Mouse (Mus musculus) heart, embryonic 12.5 days (tissue): Measurements from ENCODE around the gene Add3. TPM values are rescaled to one million over a fixed set of nuclear protein-coding genes. Genes with fewer than 3 reads are reported as not detected.

Experiments
- ATAC-seq: fragments of 200-750 bp; cut with Nextera tagmentation; 2 replicates; pipeline ENCODE4 v1.8.0; 2017; ENCODE audit warnings: moderate TSS enrichment, moderate library complexity; ENCODE audit not compliant: insufficient number of reproducible peaks, low FRiP score
- H3K27ac ChIP-seq: fragments of 300-500 bp; sonication (generic); 2 replicates; pipeline ENCODE4 v1.5.1; 2016; ENCODE audit warnings: mild to moderate bottlenecking, moderate library complexity; ENCODE audit not compliant: poor library complexity, severe bottlenecking
- H3K27me3 ChIP-seq: fragments of 300-500 bp; sonication (generic); replicated peaks from 2 replicates; pipeline ENCODE4 v1.6.1; 2016; ENCODE audit warnings: mild to moderate bottlenecking, moderate library complexity
- H3K36me3 ChIP-seq: fragments of 300-500 bp; sonication (generic); 2 replicates; pipeline ENCODE4 v1.6.1; 2016; ENCODE audit warnings: mild to moderate bottlenecking, moderate library complexity
- H3K4me1 ChIP-seq: fragments of 300-500 bp; sonication (generic); replicated peaks from 2 replicates; pipeline ENCODE4 v1.6.1; 2016; ENCODE audit warnings: mild to moderate bottlenecking
- H3K4me2 ChIP-seq: fragments of 300-500 bp; sonication (generic); 2 replicates; pipeline ENCODE4 v1.6.1; 2016; ENCODE audit warnings: mild to moderate bottlenecking, moderate library complexity
- H3K4me3 ChIP-seq: fragments of 300-500 bp; sonication (generic); 2 replicates; pipeline ENCODE4 v1.5.1; 2016; ENCODE audit warnings: mild to moderate bottlenecking
- H3K9ac ChIP-seq: fragments of 300-500 bp; sonication (generic); 2 replicates; pipeline ENCODE4 v1.6.1; 2016; ENCODE audit warnings: mild to moderate bottlenecking, moderate library complexity
- H3K9me3 ChIP-seq: fragments of 300-500 bp; sonication (generic); replicated peaks from 2 replicates; pipeline ENCODE4 v1.6.1; 2016; ENCODE audit warnings: mild to moderate bottlenecking, moderate library complexity
- WGBS: fragments of 180-500 bp; shearing (Covaris S2); methylation state at CpG from one replicate; pipeline ENCODE4 v1.1.7; 2016; 5-methylcytosine and 5-hydroxymethylcytosine counted together
- polyA plus RNA-seq: library from polyadenylated mRNA; unstranded; fragments of >200 nt; fragmentation: Nextera tagmentation; extraction: Ambion mirVana; gene quantifications from 2 replicates; pipeline ENCODE4 v1.2.1, GENCODE M21; 2016

The Add3 gene
- polyA plus RNA-seq, 1 experiment from 2014 or later = 154 TPM

- Histone ChIP-seq H3K9ac (no peak overlapping the region), H3K4me2 (no peak overlapping the region), H3K9me3 (no peaks in the 10 kb centered on the region), H3K27ac (peak overlapping the region; percentile 22), H3K4me3 (no peak overlapping the region), H3K4me1 (peaks cover 55% of the 10 kb centered on the region), H3K27me3 (no peaks in the 10 kb centered on the region), H3K36me3 (peaks cover 12% of the 10 kb centered on the region)
- ATAC-seq = no peak
- 49% methylated on average over 7 of the region's 7 CpGs for WGBS
Observed at GRCm38 (mm10) chr19:53197766-53198165, 57.5 kb downstream of the Add3 start.

DNA sequence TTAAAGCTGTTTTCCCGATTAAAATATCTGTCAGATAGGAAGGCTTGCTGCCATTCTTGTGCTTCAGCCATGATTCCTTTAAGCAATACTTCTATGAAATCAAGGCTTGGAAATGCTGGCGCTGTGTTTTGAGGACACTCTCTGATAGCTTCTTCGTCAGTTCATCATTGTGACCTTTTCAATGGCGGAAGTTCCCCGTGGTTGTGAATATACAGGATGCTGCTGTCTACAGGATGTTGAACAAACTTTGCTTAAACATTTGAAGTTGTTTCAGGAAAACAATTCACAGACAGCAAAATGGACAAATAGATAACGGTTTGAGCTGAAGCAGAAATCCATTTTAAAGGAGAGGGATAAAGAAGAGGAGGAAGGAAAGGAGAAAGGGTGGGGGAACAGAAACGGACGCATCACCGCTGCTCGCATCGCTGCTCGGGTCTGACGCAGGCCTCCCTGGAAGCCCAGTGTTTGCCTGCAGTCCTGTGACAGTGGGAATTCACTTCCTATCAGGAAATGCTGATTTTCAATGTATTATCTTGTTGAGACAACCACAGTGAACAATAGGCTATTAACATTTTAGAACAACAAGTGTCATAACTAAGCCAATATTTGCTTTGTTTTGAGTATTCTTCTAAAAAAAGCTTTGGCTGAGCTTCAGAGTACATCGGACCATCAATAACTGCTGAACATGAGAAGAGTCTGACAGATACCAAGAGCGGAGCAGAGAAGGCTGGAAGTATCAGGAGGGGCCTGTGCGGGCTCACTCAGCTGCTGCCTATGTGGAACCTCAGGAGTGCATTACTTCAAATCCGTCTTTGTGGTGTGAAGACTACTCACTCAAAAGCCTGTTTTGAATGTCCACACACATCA, 58.7 kb downstream of the Add3 start:
- Histone ChIP-seq H3K4me1 (peaks cover 45% of the 10 kb centered on the region), H3K4me3 (no peak overlapping the region), H3K4me2 (no peak overlapping the region), H3K9ac (no peak overlapping the region), H3K9me3 (no peaks in the 10 kb centered on the region), H3K27me3 (no peaks in the 10 kb centered on the region), H3K36me3 (peaks cover 15% of the 10 kb centered on the region), H3K27ac (peak overlapping the region; percentile 22)
- 0 out of 2 replicates have a peak, but pooled peaks have one; percentile 40 for ATAC-seq
- WGBS = 68% methylated on average over 17 of the region's 17 CpGs

GRCm38 (mm10) chr19:53199711-53200110, 59.5 kb downstream of the Add3 start:
- H3K27me3 ChIP-seq = no peaks in the 10 kb centered on the region
- peaks cover 37% of the 10 kb centered on the region for H3K4me1 ChIP-seq
- H3K9me3 ChIP-seq = no peaks in the 10 kb centered on the region
- no peak overlapping the region for H3K9ac ChIP-seq
- WGBS = 90% methylated on average over 9 of the region's 9 CpGs
- H3K4me3 ChIP-seq = no peak overlapping the region
- no peak overlapping the region for H3K27ac ChIP-seq
- ATAC-seq = no peak
- H3K36me3 ChIP-seq = peaks cover 15% of the 10 kb centered on the region
- no peak overlapping the region for H3K4me2 ChIP-seq

DNA sequence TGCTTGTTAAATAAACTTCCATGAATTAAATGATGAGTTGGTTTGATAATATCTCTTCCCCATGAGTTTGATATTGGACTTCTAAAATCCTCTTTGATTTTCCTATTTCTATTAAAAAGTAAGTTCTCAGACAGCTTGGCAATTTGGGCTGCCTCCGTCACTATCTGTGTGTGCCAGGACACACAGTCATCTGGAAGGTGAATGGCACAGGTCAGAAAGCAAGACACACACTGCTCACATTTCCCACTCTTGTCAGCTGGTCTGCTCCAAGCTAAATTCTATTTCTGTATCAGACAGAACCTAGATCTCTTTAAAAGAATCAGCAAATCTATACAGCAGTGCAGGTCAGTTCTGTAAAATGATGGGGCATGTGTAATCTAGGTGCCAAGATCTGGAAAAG, 61.9 kb downstream of the Add3 start:
- Histone ChIP-seq H3K9me3 (no peaks in the 10 kb centered on the region), H3K4me3 (no peak overlapping the region), H3K4me1 (peaks cover 28% of the 10 kb centered on the region), H3K36me3 (peaks cover 12% of the 10 kb centered on the region), H3K27me3 (no peaks in the 10 kb centered on the region), H3K4me2 (no peak overlapping the region), H3K27ac (no peak overlapping the region), H3K9ac (no peak overlapping the region)
- ATAC-seq = no peak
- WGBS = 77% methylated on average over 1 of the region's 1 CpGs

DNA sequence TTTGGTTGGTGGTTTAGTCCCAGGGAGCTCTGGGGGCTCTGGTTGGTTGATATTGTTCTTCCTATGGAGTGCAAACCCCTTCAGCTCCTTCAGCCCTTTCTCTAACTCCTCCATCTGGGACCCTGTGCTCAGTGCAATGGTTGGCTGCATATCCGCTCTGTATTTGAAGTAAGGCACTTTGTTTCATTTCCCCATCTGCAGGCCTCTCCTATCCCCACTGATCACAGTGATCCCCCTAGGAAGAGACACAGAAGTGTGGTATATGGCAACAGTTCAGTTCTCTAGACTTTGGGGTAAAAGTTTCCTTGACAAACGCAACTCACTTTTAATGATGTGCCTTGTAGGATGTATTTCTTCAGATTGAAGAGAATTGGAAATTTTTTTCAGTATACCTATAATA, 66.7 kb downstream of the Add3 start:
- Histone ChIP-seq H3K4me1 (peaks cover 30% of the 10 kb centered on the region), H3K4me2 (no peak overlapping the region), H3K27me3 (no peaks in the 10 kb centered on the region), H3K4me3 (no peak overlapping the region), H3K27ac (no peak overlapping the region), H3K9me3 (no peaks in the 10 kb centered on the region), H3K9ac (no peak overlapping the region), H3K36me3 (peaks cover 3% of the 10 kb centered on the region; the same call in 1 of the 2 replicates)
- ATAC-seq = no peak
- 91% methylated on average over 2 of the region's 2 CpGs for whole genome bisulfite sequencing

- Histone ChIP-seq H3K27me3 (no peaks in the 10 kb centered on the region), H3K9me3 (no peaks in the 10 kb centered on the region), H3K36me3 (no peaks in the 10 kb centered on the region), H3K4me2 (no peak overlapping the region), H3K9ac (no peak overlapping the region), H3K4me1 (peaks cover 42% of the 10 kb centered on the region), H3K27ac (no peak overlapping the region), H3K4me3 (no peak overlapping the region)
- 81% methylated on average over 7 of the region's 7 CpGs for WGBS
- ATAC-seq = no peak
Observed at GRCm38 (mm10) chr19:53208830-53209229, 68.6 kb downstream of the Add3 start.

DNA sequence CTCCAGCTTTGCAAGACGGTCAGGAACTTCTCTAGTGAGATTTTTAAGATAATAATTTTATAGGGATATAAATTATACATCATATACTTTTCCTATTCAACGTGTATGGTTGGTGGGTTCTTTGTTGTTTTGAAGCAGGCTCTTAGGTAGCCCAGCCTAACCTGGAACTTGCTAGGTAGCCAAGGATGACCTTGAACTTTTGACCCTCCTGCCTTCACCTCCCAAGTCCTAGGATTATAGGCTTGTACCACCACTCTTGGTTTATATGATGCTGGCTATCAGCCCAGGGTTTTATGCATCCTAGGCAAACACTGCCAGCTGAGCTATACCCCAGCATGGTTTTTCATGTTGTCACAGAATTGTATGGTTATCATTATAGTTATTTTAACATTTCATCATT, 70.0 kb downstream of the Add3 start:
- Histone ChIP-seq H3K27me3 (no peaks in the 10 kb centered on the region), H3K9me3 (no peaks in the 10 kb centered on the region), H3K4me1 (peaks cover 57% of the 10 kb centered on the region), H3K9ac (no peak overlapping the region), H3K4me3 (no peak overlapping the region), H3K36me3 (no peaks in the 10 kb centered on the region), H3K4me2 (no peak overlapping the region), H3K27ac (no peak overlapping the region)
- 66% methylated on average over 2 of the region's 2 CpGs for whole genome bisulfite sequencing
- no peak for ATAC-seq

DNA sequence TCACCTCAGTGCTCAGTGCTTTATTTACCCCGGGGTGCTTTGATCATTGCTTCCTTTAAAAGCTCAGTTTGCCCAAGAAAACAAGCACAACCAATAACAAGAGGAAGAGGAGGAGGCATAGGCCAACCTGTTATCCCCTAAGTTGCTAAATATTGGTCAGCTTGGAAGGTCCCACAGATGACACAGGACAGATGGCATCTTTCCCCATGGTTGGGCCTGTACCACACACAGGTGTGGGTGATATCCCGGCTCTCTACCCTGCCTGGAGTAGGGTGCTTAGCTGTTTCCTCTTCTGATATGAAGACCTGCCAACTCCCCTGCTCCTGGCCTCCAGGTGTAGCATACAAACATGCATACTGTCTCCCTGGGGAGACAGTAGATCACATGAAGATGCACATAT, 75.1 kb downstream of the Add3 start:
- H3K4me1 ChIP-seq = peaks cover 65% of the 10 kb centered on the region
- H3K4me2 ChIP-seq = no peak overlapping the region
- H3K9me3 ChIP-seq = no peaks in the 10 kb centered on the region
- no peak overlapping the region for H3K27ac ChIP-seq
- 78% methylated on average over 2 of the region's 2 CpGs for WGBS
- peaks cover 24% of the 10 kb centered on the region for H3K36me3 ChIP-seq
- H3K9ac ChIP-seq = no peak overlapping the region
- ATAC-seq = no peak
- H3K27me3 ChIP-seq = no peaks in the 10 kb centered on the region
- H3K4me3 ChIP-seq = no peak overlapping the region

DNA sequence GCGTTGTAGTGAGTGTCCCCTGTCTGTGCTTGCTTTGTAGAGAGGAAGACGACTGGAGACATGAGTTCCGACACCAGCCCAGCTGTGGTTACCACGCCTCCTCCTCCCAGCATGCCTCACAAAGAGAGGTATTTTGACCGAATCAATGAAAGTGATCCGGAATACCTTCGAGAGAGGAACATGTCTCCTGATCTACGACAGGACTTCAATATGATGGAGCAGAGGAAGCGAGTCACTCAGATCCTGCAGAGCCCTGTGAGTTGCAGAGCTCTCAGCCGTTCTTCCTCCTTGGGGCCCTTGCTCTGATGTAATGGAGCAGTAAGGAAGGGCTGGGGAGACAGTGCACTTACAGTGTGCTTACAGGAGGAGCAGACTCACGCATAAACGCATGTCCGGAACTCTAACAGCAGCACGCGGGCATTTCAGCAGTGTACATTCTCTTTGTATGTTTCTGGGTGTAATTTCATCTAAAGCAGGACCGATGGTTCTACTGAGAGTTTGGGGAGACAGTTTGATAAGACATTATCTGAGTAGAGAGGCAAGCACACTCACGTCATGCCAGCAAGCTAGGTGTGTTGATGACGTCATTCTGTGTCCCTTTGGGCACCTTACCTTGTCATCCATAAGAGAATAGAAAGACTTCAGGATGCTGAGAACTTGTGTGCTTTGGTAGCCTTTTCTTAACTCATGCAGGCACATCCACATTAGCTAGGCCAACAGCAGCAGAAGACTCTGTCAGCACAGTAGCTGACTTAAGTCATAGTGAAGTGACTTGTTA, 76.7 kb downstream of the Add3 start:
- H3K4me3 ChIP-seq = no peak overlapping the region
- no peaks in the 10 kb centered on the region for H3K27me3 ChIP-seq
- H3K9me3 ChIP-seq = no peaks in the 10 kb centered on the region
- peaks cover 53% of the 10 kb centered on the region for H3K4me1 ChIP-seq
- WGBS = 72% methylated on average over 18 of the region's 18 CpGs
- no peak overlapping the region for H3K4me2 ChIP-seq
- H3K9ac ChIP-seq = no peak overlapping the region
- peaks cover 31% of the 10 kb centered on the region for H3K36me3 ChIP-seq
- ATAC-seq = no peak
- H3K27ac ChIP-seq = peak overlapping the region; percentile 68; the same call in 1 of the 2 replicates

- 51% methylated on average over 8 of the region's 8 CpGs for WGBS
- H3K4me3 ChIP-seq = no peak overlapping the region
- H3K9me3 ChIP-seq = no peaks in the 10 kb centered on the region
- H3K9ac ChIP-seq = peak overlapping the region; percentile 55
- H3K36me3 ChIP-seq = peaks cover 31% of the 10 kb centered on the region
- H3K4me1 ChIP-seq = peaks cover 50% of the 10 kb centered on the region
- ATAC-seq = no peak
- H3K4me2 ChIP-seq = no peak overlapping the region
- H3K27ac ChIP-seq = peak overlapping the region; percentile 68
- no peaks in the 10 kb centered on the region for H3K27me3 ChIP-seq
Observed at GRCm38 (mm10) chr19:53217837-53218236, 77.6 kb downstream of the Add3 start.

- Histone ChIP-seq H3K4me1 (peaks cover 47% of the 10 kb centered on the region), H3K4me3 (no peak overlapping the region), H3K27ac (peak overlapping the region; percentile 44), H3K9me3 (no peaks in the 10 kb centered on the region), H3K36me3 (peaks cover 34% of the 10 kb centered on the region), H3K9ac (no peak overlapping the region), H3K4me2 (no peak overlapping the region), H3K27me3 (no peaks in the 10 kb centered on the region)
- WGBS = 49% methylated on average over 3 of the region's 3 CpGs
- ATAC-seq = no peak
Observed at GRCm38 (mm10) chr19:53219305-53219704, 79.1 kb downstream of the Add3 start.
